Mouse (Mus musculus) small intestine, adult 2 months (tissue): ENCODE data around the gene Ube4b.

ENCODE experiments used
- CTCF ChIP-seq: fragments of 200-500 bp; IDR thresholded peaks from 2 replicates; pipeline ENCODE4 v1.5.1; 2012; ENCODE audit warnings: low read depth, mild to moderate bottlenecking, control low read depth, inconsistent platforms, low read length, moderate library complexity, mixed read lengths; ENCODE audit not compliant: insufficient replicate concordance, insufficient read length; ENCODE audit errors: extremely low read depth
- POLR2A ChIP-seq: fragments of 200-500 bp; IDR thresholded peaks from 2 replicates; pipeline ENCODE4 v1.6.1; 2012; ENCODE audit warnings: low read depth, mild to moderate bottlenecking, control low read depth, inconsistent platforms, low read length, moderate library complexity

DNA sequence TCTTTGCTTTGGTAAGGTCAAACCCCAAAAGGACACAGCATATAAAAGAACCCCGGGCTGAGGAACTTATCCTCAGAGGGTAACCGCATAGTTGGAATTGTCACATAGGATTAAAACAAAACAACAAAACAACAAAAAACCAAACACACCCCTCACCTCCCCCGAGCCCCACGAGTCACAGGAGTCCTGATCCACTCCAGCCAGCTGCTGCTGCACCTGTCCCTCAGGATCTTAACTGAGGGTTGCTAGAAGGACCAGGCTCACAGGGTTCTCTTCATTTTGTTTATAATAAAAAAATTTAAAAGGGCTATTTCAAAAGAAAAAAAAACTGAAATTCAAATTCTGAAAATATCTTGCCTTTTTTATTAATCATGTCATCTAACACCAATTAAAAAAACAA, 97.8 kb downstream of the Ube4b start:
- TF ChIP-seq POLR2A (no peak), CTCF (no peak)
